Mouse (Mus musculus) embryonic fibroblast, embryonic 13.5 days (primary cell): Measurements from ENCODE around the gene Calcb. TPM values are rescaled to one million over a fixed set of nuclear protein-coding genes. Genes with fewer than 3 reads are reported as not detected.
"Not testable (repeated sequence)": the region's sequence is repeated elsewhere in the genome, so short reads cannot be mapped to it uniquely, and the experiment has no call there.

Source experiments
- H3K27ac ChIP-seq: 2 replicates; pipeline ENCODE4 v1.5.1; 2012; ENCODE audit warnings: low read length, control low read depth, inconsistent platforms; ENCODE audit not compliant: insufficient read depth
- H3K4me1 ChIP-seq: 2 replicates; pipeline ENCODE4 v1.6.1; 2011; ENCODE audit warnings: low read length; ENCODE audit not compliant: control insufficient read depth, insufficient read depth
- H3K4me3 ChIP-seq: 2 replicates; pipeline ENCODE4 v1.5.1; 2011; ENCODE audit warnings: mild to moderate bottlenecking, control low read depth, low read length; ENCODE audit not compliant: insufficient read depth
- CTCF ChIP-seq: IDR thresholded peaks from 2 replicates; pipeline ENCODE4 v1.5.1; 2011; ENCODE audit warnings: mild to moderate bottlenecking, control low read depth, low read length, moderate library complexity, borderline replicate concordance; ENCODE audit not compliant: insufficient read depth
- POLR2A ChIP-seq: IDR thresholded peaks from 2 replicates; pipeline ENCODE4 v1.6.1; 2011; ENCODE audit warnings: low read depth, mild to moderate bottlenecking, control low read depth, low read length, moderate library complexity
- polyA plus RNA-seq: library from polyadenylated mRNA; stranded (reverse); fragments of >200 nt; gene quantifications from 2 replicates; pipeline ENCODE4 v1.2.4, GENCODE M21; 2011; ENCODE audit warnings: low read depth; ENCODE audit not compliant: missing spikeins, insufficient read length

Calcb gene
- polyA plus RNA-seq, 1 experiment = 0.76 TPM

DNA sequence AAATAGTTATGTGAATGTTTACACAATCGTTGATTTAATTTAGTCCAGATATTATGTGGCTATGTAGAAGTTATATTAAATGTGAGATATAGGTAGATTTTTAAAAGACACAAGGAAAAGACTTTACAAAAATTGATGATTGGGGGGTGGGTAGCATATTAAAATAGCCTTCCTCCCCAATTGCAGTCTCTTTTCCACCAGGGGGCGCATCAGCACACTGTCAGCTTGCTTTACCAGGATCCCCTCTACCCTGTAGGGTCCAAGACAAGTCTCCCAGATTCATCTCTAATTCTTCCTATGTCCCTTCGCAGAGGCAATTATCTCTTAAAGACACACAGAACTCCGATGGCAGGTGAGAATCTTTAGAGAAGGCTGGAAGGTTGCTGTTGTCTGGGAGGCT is 13.3 kb downstream of the Calcb start:
- not testable (repeated sequence) for H3K27ac ChIP-seq, H3K4me3 ChIP-seq, H3K4me1 ChIP-seq
- peak; percentile 29; the same call in 1 of the 2 replicates for TF ChIP-seq CTCF

DNA sequence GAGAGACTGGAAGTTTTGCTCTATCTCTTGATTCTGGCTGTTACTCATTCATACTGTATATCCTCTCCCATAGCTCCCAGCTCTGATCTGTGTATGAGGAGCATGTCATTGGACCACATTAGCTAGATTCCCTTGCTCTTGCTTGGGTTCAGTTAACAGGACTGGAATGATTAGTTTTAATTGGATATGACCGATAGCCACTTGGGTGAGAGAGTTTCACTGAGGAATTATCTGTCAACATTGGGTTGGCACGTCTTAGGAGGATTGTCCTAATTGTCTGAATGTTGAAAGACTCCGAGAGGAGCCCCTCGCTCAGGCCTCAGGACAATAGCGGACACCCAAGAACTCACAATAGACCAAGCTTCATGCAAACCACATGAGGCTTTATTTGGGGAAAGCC is 17.8 kb downstream of the Calcb start:
- H3K4me1 ChIP-seq = peaks cover 17% of the 10 kb centered on the region
- H3K27ac ChIP-seq = peak overlapping the region; percentile 65
- H3K4me3 ChIP-seq = no peak overlapping the region
- no peak for TF ChIP-seq CTCF
- TF ChIP-seq POLR2A = no peak

DNA sequence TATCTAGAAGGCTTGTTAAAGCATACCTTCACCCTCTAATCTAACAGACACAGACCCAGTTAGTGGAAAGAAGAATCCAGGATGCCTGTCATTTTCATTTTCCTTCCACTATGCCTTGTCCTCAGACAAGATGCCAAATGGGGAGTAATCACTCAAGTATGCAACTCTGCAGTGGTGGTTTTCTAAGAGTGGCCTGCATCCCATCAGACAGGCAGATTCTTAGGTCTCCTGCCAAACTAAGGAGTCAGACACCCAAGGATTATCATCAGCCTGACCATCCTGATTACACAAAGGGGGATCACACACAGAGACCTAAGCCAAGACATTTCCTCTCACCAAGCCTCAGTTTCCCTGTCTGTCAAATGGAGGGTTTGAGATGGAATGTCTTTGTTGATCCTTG is 19.7 kb downstream of the Calcb start:
- TF ChIP-seq POLR2A (no peak), CTCF (no peak)
- Histone ChIP-seq H3K4me1 (peaks cover 17% of the 10 kb centered on the region), H3K4me3 (no peak overlapping the region), H3K27ac (peak overlapping the region; percentile 84)

DNA sequence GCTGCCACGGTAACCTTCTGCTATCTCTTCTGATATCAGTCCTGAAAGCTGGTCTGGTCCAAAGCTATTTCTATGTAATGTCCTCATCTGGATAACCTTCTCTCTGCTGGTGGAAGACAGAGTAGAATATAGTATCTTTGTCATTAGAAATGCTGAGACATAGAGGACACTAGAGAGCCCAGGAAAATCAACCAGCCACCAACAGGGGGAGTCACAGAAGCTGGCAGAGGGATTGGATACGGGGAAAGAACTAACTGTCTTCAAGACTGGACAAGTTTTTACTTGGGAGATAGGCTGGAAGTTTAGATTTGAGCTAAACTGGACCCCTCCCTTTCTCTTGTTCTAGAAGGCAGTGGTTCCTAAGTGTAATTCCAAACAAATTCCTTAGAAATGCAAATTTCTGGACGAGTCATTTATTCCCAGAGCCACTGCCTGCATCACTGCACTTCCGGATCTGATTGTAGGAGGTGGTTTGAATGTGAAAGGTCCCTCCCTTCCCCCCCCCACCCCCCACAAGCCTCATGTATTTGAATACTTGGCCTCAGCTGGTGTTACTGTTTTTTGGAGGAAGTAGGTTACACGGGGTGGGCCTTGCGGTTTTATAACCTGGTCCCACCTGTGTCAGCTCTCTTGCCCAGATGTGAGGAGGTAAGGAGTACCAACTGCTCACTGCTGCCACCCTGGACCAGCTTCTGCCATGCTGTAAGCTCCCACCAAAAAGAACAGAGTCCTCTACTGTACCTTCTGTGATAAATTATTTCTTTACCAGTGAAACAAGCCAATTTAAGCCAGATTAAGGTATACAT is 22.1 kb downstream of the Calcb start:
- TF ChIP-seq CTCF (no peak), POLR2A (no peak)
- Histone ChIP-seq H3K4me3 (no peak overlapping the region), H3K4me1 (peaks cover 19% of the 10 kb centered on the region), H3K27ac (no peak overlapping the region)

DNA sequence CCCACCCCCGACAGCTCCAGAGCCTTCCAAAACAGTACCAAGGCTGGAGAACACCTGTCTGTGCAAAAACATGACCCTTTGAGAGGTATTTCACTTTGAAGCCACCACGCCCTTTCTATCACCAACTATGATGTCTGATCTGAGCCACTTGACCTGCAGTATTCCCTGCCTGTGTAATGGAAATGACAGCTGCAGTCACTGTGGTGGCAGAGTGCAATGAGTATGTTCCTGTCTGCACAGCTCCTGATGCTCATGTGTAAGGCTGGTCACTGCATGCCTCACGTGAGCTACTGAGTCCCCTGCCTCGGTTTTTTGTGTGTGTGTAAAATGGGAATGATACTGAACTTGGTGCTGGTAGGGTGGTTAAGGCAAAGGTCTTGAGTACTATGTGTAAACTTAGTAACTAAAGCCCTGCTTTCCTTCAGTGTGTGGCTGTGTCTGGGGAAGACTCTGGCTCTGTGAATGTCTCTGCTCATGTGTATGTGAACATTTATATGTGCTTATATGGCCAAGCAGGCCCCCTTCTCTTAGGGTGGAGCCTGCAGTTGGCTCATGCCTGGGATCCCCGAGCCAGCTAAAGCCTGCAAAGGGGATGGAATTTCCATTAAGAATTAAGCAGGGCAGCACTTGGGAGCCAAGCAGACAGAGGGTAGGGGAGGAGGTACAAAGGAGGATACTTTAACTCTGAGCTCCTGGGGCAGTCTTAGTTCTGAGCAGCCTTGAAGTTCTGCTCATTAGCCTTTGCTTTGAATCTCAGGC is 24.8 kb downstream of the Calcb start, which contains the start of gene Insc:
TSS of gene Insc (plus strand) at position 673 of the 759 bp plus-strand sequence.
- H3K27ac ChIP-seq = no peak within 1 kb of the TSS; the same call in 1 of the 2 replicates
- H3K4me3 ChIP-seq = no peak within 1 kb of the TSS
- peaks cover 6% of the 10 kb centered on the region for H3K4me1 ChIP-seq
- no peak for TF ChIP-seq POLR2A
- no peak for TF ChIP-seq CTCF

DNA sequence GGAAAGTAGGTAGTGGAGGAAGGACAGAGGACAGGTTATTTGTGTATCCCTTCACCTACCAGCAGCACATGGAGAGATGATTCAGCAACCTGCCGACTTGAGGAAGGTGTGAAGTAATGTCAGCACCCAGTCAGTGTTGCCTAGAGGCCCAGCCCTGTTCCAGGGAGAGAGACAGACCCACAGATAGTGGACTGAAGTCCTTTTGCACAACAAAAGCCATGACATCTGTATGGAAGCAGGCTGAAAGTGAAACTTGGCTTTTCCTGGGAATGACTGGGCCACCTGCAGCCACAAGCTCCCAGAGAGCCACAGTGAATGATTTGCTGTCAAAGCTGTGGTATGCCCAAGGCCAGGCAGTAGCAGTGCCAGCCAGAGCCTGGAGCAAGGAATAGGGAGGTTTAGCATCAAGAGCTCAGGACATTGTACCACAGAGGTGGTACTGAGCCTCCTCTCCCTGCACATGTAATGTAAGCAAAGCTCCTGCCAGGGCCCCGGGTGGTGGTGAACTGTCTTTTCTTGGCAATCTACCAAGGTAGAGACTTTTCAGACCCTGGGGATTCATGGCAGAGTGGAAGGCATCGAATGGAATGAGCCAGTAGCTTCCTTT is 26.3 kb downstream of the Calcb start:
- peaks cover 2% of the 10 kb centered on the region; the same call in 1 of the 2 replicates for H3K4me1 ChIP-seq
- no peak overlapping the region for H3K4me3 ChIP-seq
- H3K27ac ChIP-seq = no peak overlapping the region
- TF ChIP-seq POLR2A (no peak), CTCF (no peak)

DNA sequence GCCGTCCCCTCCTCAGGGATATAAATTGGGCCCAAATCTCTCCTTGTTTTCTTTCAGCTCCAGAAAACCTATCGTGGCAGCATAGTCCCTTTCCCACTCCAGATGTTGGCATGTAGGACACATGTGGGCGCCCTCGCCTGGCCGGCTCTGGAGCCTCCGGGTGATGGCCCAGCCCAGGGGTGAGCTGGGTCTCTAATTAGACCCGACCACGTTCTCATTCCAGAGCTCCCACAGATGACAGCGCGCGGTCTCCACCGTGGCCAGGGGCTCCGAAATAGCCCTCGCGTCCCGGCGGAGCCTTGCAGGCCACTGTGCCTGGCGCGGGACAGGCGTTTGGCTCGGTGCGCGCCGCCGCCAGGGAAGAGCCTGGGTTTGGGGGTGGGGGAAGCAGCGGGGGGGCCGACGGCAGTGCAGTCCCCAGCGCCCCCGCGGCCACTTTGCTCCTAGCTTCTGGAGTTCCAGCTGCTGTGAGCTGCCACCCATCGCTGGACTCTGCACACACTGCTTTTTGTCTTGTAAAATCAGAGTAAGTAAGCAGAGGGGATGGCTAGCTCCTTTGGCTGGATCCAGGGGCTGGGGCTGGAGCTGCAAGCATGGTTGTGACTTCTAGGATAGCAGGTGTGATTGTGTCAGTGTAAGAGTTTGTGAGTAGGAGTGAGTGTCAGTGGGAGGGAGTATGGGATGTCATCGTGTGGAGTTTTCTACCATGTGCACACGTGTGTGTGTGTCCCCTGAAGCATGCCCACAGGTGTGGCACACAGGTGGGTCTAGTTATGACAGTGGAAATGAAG is 27.2 kb downstream of the Calcb start:
- H3K4me1 ChIP-seq = peaks cover 2% of the 10 kb centered on the region; the same call in 1 of the 2 replicates
- H3K27ac ChIP-seq = no peak overlapping the region
- TF ChIP-seq POLR2A = no peak
- 0 out of 2 replicates have a peak, but pooled peaks have one; percentile 17 for TF ChIP-seq CTCF
- no peak overlapping the region; the same call in 1 of the 2 replicates for H3K4me3 ChIP-seq

DNA sequence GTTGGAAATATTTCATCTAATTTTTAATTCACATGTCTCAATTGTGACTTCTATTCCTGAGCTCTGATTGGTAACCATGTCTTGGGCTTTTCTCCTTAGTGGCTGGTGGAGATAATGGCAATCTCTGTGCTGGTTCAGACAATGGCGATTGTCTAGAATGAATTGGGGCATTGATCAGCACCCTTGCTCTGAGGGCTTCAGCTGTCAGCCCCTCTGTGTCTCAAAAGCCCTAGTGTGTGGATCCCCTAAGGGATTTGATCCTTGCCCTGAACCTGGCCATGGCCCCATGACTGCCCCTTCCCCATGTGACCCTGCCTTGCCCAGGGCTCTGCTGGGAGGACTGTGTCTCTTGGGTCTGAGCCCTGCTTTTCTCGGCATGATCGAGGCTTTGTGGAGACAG is 29.2 kb downstream of the Calcb start:
- Histone ChIP-seq H3K27ac (no peak overlapping the region), H3K4me1 (peaks cover 2% of the 10 kb centered on the region; the same call in 1 of the 2 replicates), H3K4me3 (no peak overlapping the region)
- no peak for TF ChIP-seq POLR2A
- no peak for TF ChIP-seq CTCF

DNA sequence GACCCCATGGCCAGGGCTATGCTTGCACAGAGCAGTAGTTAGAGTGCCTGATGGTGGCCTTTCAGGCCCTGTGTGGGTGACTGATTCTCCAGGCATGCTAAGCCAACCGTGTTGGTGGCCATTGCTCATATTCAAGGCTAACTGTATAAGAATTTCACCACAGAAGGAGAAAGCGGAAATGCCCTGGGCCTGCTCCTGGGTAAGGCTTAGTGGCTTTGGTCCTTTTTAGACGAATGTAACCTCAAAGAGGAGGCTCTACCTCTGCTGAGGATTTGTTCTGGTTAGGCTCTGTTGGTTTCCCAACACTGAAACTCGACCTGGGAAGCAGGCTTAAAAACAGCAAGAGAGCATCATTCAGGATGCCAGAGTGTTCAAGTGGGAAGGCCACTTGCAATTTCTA is 29.8 kb downstream of the Calcb start:
- no peak for TF ChIP-seq CTCF
- TF ChIP-seq POLR2A = no peak
- H3K27ac ChIP-seq = no peak overlapping the region
- no peak overlapping the region for H3K4me3 ChIP-seq
- H3K4me1 ChIP-seq = peaks cover 2% of the 10 kb centered on the region; the same call in 1 of the 2 replicates
